Mouse (Mus musculus) A20 (cell line): ENCODE data around the gene Ccnd3.

Source experiments
- DNase-seq: peaks from one replicate; pipeline ENCODE4 v3.0.0-alpha.2; 2011; ENCODE audit warnings: low read depth, low spot score

Ccnd3 gene

DNA sequence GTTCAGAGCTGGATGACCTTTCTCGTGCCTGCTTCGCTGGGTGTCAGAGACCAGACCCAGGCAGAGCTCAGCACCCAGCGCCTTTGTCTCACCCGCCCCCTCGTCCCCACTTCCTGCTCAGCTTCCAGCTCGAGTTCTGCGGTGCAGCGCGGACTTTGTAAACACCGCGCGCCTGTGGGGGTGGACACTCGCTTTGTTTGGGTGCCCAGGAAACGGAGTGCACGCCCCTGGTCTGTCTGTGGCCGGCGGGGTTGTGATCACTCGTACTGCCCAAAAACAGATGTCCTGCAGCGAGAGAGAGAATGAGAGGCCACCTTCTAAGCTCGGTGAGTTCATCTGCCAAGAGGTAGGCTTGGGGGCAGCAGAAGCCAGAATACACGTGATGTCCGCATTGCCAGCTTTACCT is at the start of gene Ccnd3:
TSS of gene Ccnd3 (plus strand) at position 111 of the 406 bp plus-strand sequence.
- DNase-seq, result peak; percentile 82

DNA sequence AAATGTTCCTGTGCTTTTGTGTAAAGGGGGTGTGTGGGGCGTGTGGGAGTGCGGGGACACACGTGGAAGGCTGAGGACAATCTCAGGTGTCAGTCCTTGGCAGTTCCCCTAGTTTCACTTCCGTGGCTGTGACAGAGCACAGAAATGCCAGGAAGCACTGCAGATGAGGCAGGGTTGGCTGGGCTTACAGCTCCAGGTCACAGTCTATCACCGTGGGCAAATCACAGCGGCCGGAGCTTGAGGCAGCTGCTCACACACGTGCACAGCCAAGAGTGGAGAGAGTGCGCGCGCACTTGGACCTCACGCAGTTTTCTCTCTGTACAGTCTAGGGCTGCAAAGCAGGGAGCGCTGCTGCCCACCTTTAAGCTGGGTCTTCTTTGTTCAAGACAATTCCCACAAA is 46.5 kb upstream of the Ccnd3 start:
- DNase-seq, result peak; percentile 76

DNA sequence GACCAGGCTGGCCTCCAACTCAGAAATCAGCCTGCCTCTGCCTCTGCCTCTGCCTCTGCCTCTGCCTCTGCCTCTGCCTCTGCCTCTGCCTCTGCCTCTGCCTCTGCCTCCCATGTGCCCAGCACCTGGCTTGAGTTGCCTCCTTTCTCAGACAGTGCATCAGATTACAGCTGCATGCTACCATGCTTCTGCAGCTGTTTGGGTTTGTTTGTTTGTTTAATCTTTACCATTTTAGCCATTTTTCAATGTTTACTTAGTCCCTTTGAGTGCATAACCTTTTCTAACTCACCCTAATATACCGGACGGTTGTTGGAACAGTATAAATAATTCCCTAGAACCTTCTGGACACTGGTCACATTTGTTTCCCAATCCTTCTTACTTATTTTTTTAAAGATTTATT is 45.9 kb upstream of the Ccnd3 start:
- DNase-seq, result peak; percentile 51

DNA sequence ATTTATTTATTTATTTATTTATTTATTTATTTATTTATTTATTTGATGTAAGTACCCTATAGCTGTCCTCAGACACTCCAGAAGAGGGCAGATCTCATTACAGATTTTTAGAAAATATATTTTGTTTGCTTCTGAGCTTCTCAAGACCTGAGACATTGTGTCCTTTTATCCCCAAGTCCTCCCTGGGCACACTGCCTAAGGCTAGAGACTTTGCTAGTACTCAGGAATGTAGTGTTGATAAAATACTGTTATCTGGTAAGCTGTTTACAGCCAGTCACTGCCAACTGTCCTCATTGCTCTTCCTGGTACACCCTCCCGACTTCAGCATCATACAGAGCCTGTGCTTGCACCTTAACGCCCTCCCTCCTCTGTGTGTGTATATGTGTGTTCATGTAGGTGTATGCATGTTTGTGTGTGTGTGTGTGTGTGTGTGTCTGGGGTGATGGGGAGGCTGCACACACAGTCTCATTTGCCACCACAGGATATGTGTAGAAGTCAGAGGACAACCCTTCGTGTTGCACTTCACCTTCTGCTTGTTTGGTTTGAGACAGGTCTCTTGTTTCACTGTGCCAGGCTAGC is 45.4 kb upstream of the Ccnd3 start:
- peak; percentile 28 for DNase-seq

DNA sequence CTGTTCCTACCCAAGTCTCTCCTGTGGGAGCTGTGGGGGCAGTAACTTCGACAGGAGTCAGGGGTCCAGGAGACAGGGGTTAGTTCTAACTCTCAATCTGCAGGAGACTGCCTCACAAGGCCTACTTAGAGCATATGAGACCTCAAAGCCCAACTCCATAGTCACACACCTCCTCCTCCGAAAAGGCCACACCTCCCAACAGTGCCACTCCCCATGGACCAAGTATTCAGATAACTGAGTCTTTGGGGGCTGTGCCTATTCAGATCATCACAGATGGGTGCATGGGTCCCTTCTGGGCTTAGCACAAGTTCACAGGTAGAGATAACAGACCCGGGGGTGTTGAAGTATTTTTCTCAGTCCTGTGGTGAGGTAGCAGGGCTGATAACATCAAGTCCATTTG is 43.2 kb upstream of the Ccnd3 start:
- DNase-seq, result no peak

DNA sequence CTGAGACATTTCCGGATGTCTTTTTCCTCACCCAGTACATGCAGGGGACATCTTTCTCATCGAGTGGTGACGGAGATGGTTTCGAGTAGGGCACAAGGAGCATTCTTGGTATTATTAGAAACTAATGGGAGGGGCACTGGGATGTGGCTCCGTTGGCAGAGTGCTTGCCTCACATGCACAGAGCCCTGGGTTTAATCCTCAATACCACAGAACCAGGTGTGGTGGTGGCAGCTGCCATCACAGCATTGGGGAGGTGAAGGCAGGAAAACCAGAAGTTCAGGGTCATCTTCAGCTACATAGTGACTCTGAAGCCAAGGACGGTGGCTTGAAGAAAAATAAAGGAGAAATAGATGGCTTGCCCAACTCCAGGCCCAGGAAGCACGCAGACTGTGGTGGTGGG is 42.6 kb upstream of the Ccnd3 start:
- DNase-seq, result peak; percentile 20

DNA sequence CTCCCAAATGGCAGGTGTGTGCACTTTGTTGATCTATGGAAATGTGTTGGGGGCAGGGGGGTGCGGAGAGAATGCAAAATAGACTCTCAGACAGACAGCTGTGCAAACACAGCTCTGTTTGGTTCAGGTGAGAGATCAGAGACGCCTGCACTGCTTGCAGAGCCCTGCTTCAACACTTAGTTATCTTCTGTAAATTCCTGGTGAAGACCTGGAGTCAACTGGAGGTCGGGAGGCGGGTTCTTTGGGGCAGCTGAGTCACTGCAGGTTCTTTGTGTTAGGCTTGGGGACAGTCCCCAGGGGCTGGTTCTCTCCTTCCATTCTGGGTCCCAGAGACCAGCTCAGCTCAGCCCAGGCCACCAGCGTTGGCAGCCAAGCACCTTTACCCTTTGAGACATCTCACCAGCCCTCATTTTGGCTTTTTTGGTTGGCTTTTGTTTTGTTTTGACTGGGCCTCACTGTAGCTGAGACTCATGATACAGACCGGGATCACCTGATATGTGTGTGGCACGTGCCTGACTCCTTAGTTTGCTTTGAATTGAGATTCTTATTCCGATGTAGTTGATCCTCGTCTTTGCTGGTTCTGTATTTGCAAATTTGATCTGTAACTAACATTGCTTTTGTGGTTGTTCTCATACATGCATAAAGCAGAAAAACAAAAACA is 42.0 kb upstream of the Ccnd3 start:
- DNase-seq, result peak; percentile 77

DNA sequence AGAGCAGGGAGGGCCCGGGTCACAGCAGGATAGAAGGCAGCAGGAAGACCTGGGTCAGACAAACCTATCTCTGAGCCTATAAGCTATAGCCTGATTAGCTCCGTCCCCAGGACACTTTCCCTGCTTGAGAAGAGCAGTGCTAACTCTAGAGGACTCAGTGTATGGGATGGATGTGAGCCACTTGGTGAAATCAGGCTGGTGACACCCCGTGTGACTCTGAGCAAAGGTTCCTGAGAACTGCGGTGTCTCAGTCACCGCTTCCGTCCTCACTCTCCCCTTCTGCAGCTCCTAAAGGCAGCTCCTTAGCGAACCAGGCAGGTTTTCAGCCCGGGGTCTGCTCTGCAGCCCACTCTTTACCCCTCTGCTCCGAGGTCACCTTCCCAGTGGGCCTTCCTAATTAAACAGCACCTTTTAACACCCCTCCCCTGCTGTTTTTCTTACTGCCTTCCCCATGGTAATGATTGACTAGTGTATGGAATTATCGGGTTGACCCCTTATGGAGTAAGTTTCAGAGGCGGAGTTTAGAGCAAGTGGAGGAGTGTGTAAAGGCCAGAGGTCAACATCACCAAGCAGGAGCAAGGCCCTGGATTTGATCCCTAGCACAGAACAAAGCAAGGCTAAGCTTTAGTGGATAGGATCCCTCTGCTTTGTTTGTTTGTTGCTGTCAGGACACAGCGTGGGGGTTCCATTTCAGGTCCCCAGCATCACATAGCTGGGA is 40.4 kb upstream of the Ccnd3 start:
- no peak for DNase-seq

DNA sequence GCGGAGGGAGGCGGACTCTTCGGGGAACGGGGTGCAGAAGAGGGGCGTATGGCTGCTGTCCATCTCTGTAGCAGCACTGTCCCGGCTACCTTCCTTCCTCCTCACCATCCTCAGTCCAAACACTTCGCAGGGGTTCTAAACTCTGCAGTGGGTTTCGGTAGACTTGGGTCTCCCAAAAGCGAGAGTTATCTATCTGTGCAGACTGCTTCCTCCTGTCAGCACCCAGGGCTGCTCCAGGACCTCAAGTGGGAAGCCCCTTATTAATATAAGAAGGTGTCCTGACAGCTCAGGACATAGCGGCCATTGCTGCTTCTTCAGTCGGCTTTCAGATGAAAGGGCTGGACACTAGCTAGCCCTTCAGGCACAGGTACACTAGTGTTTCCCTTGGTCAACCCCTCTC is 39.8 kb upstream of the Ccnd3 start:
- no peak for DNase-seq

DNA sequence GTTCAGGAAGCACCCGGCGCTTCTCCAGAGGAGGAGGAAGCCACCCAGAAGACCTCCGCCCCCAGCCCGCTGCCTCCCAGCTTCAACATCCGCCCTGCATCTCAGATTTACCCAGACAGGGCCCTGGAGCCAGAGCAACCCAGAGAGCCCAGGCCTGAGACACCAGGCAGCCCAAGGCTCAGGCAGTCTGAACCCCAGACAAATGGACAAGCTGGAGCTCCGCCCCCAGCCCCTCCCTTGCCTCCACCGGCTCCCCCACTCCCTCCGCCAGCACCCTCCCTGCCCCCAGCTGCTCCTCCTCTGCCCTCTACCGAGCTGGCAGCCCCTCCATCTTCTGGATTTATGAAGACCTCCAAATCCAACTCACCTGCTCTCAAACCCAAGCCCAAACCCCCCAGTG is 38.6 kb upstream of the Ccnd3 start:
- DNase-seq, result no peak

DNA sequence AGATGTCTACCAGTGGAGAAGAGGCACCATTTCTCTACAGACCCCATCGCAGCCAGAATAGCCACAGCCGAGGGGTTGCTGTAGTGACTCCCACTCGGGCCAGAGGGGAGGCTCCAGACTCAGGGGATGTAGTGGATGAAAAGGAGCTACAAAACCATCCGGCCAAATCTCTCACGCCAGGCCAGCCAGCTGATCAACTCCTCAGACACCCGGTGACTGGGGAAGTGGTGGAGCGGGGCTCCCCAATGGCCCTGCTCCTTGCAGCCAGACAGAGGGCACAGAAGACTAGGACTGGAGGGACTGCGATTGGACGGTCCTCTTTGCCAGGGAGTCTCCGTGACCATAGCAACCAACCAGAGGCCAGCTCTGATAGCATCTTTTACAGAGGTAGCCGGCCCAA is 37.2 kb upstream of the Ccnd3 start:
- DNase-seq, result no peak

DNA sequence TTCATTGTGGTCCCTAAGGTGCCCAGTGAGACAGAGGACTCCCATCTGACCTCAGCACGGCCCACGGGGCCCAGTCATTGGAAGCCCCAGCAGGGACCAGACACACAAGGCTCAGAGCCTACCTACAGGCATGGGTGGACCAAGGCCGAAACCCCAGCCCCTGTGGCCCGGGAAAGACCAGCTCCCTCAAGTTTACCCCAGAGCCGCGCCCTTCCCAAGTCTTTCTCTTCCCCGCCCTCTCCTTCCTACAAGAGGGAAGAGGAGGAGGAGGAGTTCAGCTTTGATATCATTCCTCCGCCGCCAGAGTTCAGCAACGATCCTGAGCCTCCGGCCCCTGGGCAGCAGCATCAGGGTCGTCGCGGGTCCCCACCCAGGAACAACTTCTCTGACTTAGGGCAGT is 36.8 kb upstream of the Ccnd3 start:
- DNase-seq, result no peak

DNA sequence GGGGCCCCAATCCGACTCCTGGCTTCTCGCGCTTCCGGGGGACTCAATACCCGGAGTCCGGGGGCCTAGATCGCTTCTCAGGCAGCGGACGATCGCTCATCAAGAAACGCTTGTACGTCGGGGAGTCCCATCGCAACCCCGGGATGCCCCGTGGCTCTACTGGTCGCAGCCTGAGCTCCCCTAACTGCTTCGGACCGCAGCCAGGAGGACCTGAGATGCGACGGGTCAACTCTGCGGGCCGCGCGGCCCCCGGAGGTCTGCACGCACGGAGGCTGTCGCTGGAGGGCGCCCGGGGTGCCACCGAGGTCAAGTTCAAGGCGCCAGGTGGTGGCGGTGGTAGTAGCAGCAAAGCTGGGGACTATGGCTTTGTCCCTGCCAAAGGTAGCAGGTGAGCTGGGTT is 36.4 kb upstream of the Ccnd3 start:
- DNase-seq, result no peak

DNA sequence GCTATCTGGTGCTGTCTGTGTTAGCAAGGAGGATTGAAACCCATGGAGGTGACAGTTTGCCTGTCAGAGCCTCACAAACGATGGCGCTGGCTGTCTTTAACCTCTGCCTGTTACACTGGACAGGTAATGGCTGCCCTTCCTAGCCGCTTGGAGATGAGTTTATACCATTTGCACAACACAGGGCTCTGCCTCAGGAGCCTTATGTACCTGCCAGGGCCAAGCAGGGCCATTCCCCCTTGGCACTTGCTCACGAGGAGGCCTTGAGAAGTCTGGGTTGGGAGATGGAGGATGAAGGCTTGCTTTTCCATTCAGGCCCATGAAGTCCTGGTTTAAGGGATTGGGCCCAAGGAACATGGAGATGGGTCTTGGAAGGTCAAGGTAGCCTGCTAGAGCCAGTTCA is 35.2 kb upstream of the Ccnd3 start:
- DNase-seq, result no peak

DNA sequence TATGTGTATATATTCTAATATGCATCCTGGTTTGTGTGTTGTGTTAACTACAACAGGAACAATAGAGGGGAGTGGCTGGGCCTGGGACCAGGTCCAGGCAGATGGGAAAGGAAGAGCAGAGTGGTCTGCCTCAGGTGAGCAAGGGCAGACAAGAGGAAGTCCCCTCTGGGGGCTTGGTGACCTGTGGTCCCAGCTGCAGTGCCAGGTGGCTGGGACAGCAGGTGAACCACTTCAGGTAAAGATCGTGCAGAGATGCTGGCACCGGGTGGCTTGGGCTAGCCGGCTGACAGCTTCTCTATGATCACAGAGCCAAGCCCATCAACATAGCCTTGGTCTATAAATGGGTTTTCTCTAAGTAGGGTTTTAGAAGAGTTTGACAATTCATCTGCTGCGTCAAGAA is 34.7 kb upstream of the Ccnd3 start:
- no peak for DNase-seq

DNA sequence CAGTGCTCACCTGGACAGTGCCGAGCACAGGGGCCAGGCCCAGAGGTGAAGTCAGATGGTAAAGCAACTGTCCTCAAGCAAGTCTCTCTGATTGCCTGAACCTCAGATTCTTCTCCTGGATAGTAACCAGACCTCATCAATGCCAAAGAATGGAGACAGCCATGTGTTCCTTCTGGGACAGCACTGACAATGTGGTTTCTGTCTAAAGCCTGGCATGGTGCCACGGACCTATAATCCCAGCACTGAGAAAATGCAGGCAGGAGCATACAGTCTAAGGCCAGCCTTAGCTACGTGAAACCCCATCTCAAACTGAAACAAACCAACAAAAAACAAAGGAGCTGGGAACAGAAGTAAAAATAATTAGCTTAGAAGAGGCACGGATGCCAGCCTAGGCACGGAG is 34.2 kb upstream of the Ccnd3 start:
- DNase-seq, result no peak

DNA sequence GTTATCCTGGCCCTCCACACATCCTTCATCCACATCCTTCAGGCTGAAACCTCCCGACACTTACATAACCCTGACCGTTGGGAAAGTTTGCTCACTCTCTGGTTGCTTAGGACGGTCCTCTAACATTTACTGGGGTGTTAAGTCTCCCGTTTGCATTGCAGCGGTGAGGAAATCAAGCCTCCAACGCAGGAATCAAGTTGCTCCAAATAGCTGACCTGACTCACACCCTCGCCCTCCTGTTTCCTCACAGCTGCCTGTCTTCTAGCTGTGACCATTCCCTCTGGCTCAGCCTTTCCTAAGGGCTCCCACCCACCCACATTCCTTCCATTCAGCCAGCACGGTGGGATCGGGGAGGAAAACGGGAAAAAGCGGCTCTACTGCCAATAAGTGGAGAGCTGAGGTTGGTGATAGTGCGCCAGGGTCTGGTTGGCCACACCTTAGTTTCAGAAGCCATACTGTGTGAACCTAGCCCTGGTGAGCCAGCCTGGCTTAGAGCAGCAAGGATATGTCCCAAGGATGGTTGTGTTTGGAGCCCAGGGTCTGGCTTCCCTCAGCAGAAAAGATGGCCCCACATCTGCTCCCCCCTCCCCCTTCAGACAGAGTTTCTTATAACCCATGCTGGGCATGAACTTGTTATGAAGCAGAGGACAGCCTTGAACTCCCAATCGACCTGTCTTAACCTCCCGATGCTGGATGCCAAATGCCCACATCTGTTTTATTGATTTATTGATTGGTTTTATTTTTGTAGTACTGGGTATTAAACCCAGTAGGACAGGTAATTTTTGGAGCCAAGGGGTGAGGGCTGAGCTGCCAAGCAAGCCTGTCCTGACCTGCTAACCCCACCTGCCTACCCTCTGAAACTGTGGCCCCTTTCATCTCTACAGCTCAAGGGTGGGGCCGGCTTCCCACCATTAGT is 32.2 kb upstream of the Ccnd3 start:
- no peak for DNase-seq

DNA sequence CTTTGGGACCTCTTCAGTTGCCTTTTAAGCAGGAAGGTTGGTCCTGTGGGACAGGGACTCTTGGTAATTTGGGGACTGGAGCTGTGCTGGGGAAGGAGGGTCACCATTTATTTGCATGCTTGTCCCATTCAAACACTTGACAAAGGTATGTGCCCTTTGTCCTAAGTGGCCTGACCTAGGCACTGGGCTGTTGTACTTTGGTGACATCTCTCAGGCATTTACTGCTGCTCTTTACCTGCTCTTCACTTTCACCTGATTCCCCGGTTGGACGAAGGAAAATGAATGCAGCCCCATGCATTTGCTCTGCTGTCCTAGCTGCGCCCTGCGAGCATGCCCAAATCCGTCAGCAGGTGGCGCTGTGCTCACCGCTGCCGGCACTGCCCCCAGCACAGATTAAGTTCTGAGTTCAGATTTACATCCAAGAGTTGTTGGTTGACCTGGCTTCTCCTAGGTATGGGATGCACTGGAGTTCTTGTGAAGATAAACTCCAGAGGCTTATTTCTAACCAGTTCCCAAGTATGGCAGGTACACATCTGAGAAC is 31.3 kb upstream of the Ccnd3 start:
- DNase-seq, result peak; percentile 64

DNA sequence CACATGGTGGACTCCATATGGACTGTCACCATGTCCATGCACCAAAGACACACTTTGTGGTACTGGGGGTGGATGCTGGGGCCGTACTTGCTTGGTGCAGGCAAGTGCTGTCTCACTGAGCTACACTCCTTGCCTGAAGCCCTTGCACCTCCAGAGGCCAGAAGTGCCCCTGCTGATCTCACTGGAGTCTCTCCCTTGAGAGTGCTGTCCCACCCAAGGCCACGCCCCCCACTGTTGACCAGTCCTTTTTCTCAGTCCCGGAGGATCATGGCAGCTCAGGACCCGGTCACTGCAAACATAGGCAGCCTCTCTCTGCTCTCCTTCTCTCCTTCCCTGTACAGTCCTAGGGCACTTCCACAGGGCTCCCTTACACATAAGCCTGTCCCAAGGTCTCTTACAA is 30.6 kb upstream of the Ccnd3 start:
- no peak for DNase-seq

DNA sequence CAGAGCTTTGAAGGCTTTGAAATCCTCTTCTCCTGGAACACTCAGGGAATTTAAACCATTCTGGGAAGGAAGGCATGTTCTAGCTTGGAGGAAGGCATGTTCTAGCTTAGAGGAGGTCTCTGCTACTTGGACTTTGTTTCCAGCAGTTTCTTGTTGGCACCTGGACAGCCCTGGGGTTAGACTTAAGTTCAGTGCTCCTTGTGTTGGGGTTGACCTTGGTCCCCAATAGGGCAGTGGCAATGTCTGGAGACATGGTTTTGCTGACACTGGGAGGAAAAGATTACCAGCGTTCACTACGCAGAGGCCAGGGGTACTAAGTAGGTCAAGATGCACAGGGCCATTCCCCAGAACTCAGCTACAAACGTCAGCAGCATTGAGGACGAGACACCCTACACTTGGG is 29.7 kb upstream of the Ccnd3 start:
- no peak for DNase-seq

DNA sequence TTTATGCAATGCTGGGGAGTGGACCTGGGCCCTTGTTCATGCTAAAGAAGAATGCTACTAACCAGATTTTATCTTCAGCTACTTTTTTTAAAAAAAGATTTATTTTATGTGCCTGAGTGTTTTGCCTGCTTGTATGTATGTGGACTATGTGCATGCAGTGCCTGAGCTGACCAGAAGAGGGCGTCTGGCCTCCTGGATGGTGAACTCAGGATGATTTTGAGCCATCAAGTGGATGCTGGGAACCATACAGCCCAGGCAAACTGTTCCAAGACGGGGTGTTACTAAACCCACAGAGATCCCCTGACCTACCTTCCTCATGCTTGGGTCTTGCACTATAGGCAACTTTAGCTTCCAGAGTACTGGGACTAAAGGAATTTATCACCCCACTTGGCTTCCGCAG is 29.1 kb upstream of the Ccnd3 start:
- peak; percentile 50 for DNase-seq

DNA sequence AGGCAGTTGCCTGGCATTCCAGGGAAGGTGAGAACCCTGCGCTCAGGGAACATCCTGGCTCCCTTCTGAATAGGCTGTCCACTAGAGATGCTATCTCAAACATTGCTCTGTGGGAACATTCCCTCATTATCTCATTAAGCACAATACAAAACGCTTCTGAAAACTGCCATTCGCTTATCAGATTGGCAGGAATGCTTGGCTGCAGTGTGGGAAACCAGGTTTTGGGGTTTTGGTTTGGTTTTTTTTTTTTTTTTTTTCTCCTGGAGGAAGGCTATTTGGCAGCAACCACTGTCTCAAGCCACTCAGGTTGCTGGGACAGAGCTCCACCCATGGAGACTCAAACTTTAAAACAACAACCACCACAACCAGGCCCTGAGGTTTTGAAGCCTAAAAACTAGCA is 25.0 kb upstream of the Ccnd3 start:
- no peak for DNase-seq
